Mouse (Mus musculus): ENCODE measurements around the gene Vrk3. TPM values are rescaled to one million over a fixed set of nuclear protein-coding genes. Genes with fewer than 3 reads are reported as not detected.

Vrk3 gene
- polyA plus RNA-seq, 1 experiment from 2014 or later, result 36.3 TPM

DNA sequence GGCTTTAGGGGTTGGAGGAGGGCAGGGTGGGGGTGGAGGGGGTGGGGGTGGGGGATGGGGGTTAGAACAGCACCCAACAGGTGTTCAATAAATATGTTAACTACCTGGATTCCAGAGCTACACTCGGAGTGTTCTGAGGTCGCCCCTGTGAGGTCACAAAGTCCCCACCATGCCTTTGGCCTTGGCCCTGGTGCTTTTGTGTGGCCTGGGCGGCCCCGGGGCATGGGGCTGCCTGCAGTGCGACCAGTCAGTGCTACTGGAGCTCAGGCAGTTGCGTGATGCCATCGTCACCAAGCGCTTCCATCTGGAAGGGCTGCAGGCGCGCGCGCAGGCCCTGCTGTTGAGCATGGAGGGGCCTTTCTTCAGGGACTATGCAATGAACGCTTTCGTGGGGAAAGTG, 39.6 kb upstream of the Vrk3 start, which contains the start of gene Izumo2:
Izumo2 (plus strand) TSS at position 169 of the 400 bp plus-strand sequence.
- no peak for TF ChIP-seq CTCF (IDR thresholded peaks at IDR 0.05; ENCODE audit: low read depth)
- ATAC-seq (ENCODE audit: insufficient read depth), result no peak
- H3K9me3 ChIP-seq (ENCODE audit: low read depth, low read length), result no peaks in the 10 kb centered on the region
- no peak within 1 kb of the TSS for H3K9ac ChIP-seq
- no peaks in the 10 kb centered on the region for H3K27me3 ChIP-seq (ENCODE audit: insufficient read depth, low read length)
- no peak within 1 kb of the TSS for H3K4me3 ChIP-seq (ENCODE audit: low read depth, low read length)
- 68% methylated on average over 14 of the region's 14 CpGs for WGBS
- no peak within 1 kb of the TSS for H3K4me2 ChIP-seq
- H3K36me3 ChIP-seq (ENCODE audit: insufficient read depth), result no peaks in the 10 kb centered on the region
- no peaks in the 10 kb centered on the region for H3K4me1 ChIP-seq (ENCODE audit: insufficient read depth)
- H3K27ac ChIP-seq (ENCODE audit: low read depth), result no peak within 1 kb of the TSS
- no peak for DNase-seq

DNA sequence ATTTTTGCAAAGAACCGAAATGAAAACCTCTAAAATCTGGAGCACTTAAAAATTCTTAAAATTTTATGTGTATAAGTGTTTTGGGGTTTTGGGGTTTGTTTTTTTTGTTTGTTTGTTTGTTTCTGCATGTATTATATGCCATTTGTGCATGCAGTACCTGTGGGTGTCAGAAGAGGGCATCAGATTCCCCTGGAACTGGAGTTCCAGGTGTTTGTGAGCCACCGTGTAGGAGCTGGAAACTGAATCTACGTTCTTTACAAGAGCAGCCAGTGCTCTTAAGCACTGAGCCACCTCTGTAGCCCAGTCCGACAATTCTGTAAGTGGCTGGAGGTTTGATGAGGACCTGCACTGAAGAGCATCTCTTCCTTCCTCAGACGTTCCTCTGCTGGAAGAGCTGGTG, 38.3 kb upstream of the Vrk3 start:
- TF ChIP-seq CTCF (IDR thresholded peaks at IDR 0.05; ENCODE audit: low read depth), result no peak
- 82% methylated on average over 5 of the region's 5 CpGs for WGBS

DNA sequence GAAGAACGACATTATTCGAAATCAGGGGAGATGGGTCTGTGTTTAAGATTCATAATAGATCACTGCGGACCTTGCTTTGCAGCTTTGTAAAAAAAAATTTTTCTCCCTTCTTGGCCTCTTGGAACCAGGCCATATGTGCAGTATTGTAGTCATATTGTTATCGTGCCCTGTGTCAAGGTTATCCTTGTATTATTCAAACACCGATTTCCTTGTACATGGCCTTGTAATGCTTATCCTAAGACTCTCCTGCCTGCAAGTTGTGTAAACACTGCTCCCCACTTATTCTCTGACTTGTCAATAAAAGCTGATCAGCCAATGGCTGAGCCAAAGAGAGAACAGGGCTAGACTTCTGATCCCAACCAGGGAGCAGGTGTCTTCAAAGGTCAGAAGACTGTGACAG, 26.2 kb upstream of the Vrk3 start:
- Histone ChIP-seq H3K27me3 (ENCODE audit: insufficient read depth, low read length) (no peaks in the 10 kb centered on the region), H3K27ac (ENCODE audit: low read depth) (no peak overlapping the region), H3K4me1 (ENCODE audit: insufficient read depth) (no peaks in the 10 kb centered on the region; the same call in 1 of the 2 replicates), H3K9me3 (ENCODE audit: low read depth, low read length) (no peaks in the 10 kb centered on the region), H3K9ac (no peak overlapping the region), H3K4me2 (no peak overlapping the region), H3K36me3 (ENCODE audit: insufficient read depth) (no peaks in the 10 kb centered on the region), H3K4me3 (ENCODE audit: low read depth, low read length) (no peak overlapping the region)
- DNase-seq (no peak), ATAC-seq (ENCODE audit: insufficient read depth) (no peak)
- no peak for TF ChIP-seq CTCF (IDR thresholded peaks at IDR 0.05; ENCODE audit: low read depth)
- 50% methylated on average over 5 of the region's 5 CpGs for WGBS

More for the DNA sequence above, 38.3 kb upstream of the Vrk3 start:
- DNase-seq (no peak), ATAC-seq (ENCODE audit: insufficient read depth) (no peak)
- Histone ChIP-seq H3K27ac (ENCODE audit: low read depth) (no peak overlapping the region), H3K4me1 (ENCODE audit: insufficient read depth) (no peaks in the 10 kb centered on the region), H3K27me3 (ENCODE audit: insufficient read depth, low read length) (no peaks in the 10 kb centered on the region), H3K4me2 (no peak overlapping the region), H3K9me3 (ENCODE audit: low read depth, low read length) (no peaks in the 10 kb centered on the region), H3K4me3 (ENCODE audit: low read depth, low read length) (no peak overlapping the region), H3K9ac (no peak overlapping the region), H3K36me3 (ENCODE audit: insufficient read depth) (no peaks in the 10 kb centered on the region)

DNA sequence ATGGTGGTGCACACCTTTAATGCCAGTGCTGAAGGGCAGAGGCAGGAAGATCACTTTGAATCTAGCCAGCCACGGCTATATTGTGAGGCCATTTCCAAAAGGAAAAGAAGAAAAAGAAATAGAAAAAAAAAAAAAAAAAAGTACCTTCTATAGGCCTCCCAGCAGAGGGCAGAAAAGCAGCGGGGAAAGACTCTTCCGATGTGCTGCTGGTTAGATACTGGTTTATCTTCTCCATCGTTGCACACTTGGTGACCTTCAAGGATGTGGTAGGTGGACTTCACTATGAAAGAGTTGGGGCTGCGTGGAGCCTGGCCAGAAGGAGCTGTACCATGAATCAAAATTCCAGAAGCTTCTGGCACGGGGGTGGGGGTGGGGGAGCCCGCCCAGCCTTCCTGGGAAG, 23.9 kb upstream of the Vrk3 start:
- WGBS, result 18% methylated on average over 7 of the region's 7 CpGs
- Histone ChIP-seq H3K9ac (no peak overlapping the region), H3K4me3 (ENCODE audit: low read depth, low read length) (no peak overlapping the region), H3K27ac (ENCODE audit: low read depth) (no peak overlapping the region), H3K4me2 (no peak overlapping the region), H3K9me3 (ENCODE audit: low read depth, low read length) (no peaks in the 10 kb centered on the region), H3K27me3 (ENCODE audit: insufficient read depth, low read length) (no peaks in the 10 kb centered on the region), H3K4me1 (ENCODE audit: insufficient read depth) (no peaks in the 10 kb centered on the region; the same call in 1 of the 2 replicates), H3K36me3 (ENCODE audit: insufficient read depth) (no peaks in the 10 kb centered on the region)
- peak; percentile 52 for TF ChIP-seq CTCF (IDR thresholded peaks at IDR 0.05; ENCODE audit: low read depth)
- ATAC-seq (ENCODE audit: insufficient read depth) (no peak), DNase-seq (peak; percentile 56)

DNA sequence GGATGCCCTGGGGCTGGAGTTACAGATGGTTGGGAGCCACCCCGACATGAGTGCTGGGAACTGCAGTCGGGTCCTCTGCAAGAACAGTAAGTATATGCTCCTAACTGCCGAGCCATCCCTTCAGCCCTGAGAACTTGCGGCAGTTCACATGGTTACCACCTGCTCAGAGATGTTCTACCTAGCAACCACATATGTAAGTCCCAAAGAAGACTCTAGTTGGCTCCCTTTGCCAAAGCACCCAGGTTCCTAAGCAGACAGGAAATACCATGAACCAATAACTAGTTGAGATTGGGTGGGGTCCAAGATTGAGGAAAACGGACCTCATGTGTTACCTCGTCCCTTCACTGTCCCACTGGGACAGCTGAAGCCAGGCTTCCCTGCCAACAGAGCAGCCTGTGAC, 21.9 kb upstream of the Vrk3 start:
- no peak overlapping the region for H3K27ac ChIP-seq (ENCODE audit: low read depth)
- no peak overlapping the region for H3K4me2 ChIP-seq
- no peak overlapping the region for H3K4me3 ChIP-seq (ENCODE audit: low read depth, low read length)
- ATAC-seq (ENCODE audit: insufficient read depth) (no peak), DNase-seq (no peak)
- no peaks in the 10 kb centered on the region for H3K27me3 ChIP-seq (ENCODE audit: insufficient read depth, low read length)
- no peaks in the 10 kb centered on the region for H3K9me3 ChIP-seq (ENCODE audit: low read depth, low read length)
- no peak overlapping the region for H3K9ac ChIP-seq
- H3K4me1 ChIP-seq (ENCODE audit: insufficient read depth), result no peaks in the 10 kb centered on the region; the same call in 1 of the 2 replicates
- no peak for TF ChIP-seq CTCF (IDR thresholded peaks at IDR 0.05; ENCODE audit: low read depth)
- H3K36me3 ChIP-seq (ENCODE audit: insufficient read depth), result no peaks in the 10 kb centered on the region
- WGBS, result 67% methylated on average over 6 of the region's 6 CpGs

DNA sequence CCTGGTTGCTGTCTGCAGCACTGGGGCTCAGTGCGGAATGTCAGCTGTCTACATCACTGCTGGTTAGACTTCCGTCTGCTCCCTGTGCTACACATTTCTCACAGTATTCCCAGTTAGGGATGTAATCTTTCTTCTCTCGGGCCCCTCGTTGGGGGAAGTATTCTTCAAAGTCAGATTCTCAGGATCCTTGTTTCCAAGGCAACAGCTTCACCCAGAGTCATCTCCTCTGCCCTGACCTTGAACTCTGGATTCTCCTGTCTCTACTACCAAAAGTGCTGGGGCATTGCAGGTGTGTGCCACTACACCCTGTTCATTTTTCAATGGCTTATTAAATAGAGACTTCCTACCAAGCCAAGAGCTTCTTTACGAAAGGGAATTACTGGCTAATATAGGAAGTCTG, 21.1 kb upstream of the Vrk3 start:
- Histone ChIP-seq H3K4me3 (ENCODE audit: low read depth, low read length) (no peak overlapping the region), H3K36me3 (ENCODE audit: insufficient read depth) (no peaks in the 10 kb centered on the region), H3K4me1 (ENCODE audit: insufficient read depth) (no peaks in the 10 kb centered on the region; the same call in 1 of the 2 replicates), H3K9ac (no peak overlapping the region), H3K9me3 (ENCODE audit: low read depth, low read length) (no peaks in the 10 kb centered on the region), H3K4me2 (no peak overlapping the region), H3K27ac (ENCODE audit: low read depth) (no peak overlapping the region), H3K27me3 (ENCODE audit: insufficient read depth, low read length) (no peaks in the 10 kb centered on the region)
- TF ChIP-seq CTCF (IDR thresholded peaks at IDR 0.05; ENCODE audit: low read depth), result no peak
- 49% methylated on average over 5 of the region's 5 CpGs for WGBS
- DNase-seq, result no peak
- no peak for ATAC-seq (ENCODE audit: insufficient read depth)

DNA sequence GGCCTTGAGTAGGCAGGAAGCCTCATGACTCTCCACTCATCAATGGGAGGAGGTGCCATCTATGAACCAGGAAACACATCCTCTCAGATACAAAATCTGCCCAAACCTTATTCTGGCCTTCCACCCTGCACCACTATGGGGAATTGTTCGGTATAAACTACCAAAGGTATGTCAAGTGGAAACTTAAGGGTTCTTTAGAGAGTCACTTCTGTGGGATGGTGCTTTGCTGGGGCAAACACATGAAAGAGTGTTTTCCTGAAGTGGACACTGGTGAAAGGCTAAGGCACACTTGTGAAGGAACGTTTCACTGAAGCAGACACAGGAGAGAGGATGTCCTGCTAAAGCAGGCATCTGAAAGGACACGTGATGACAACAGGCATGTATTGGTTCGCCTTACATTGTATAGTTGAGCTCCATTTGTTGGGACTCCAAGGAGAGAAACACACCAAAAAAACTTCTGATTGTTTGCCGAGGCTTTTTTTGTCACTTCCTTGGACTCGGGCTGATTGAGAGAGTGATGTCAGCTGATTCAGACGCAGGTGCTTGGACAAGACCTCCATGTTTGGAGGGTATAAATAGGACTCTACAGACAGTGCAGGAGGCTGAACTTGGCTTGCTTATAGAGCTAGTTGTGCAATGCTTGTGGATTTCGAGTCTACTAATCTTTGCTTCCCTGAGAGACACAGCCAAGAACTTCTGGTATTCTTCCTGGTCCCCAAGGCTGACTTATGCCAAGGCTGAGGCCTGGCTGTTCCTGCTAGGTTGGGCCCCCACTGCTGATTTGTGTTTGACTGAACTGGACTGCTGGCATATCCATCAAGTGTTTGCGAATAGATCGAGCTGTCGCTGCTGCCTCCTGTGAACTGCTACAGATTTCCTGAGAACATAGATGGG, 19.9 kb upstream of the Vrk3 start:
- H3K4me2 ChIP-seq, result no peak overlapping the region
- H3K9me3 ChIP-seq (ENCODE audit: low read depth, low read length), result no peaks in the 10 kb centered on the region
- no peak for TF ChIP-seq CTCF (IDR thresholded peaks at IDR 0.05; ENCODE audit: low read depth)
- no peak overlapping the region for H3K4me3 ChIP-seq (ENCODE audit: low read depth, low read length)
- 70% methylated on average over 11 of the region's 11 CpGs for whole genome bisulfite sequencing
- no peak overlapping the region for H3K9ac ChIP-seq
- no peaks in the 10 kb centered on the region for H3K36me3 ChIP-seq (ENCODE audit: insufficient read depth)
- H3K4me1 ChIP-seq (ENCODE audit: insufficient read depth), result no peaks in the 10 kb centered on the region
- H3K27me3 ChIP-seq (ENCODE audit: insufficient read depth, low read length), result no peaks in the 10 kb centered on the region
- DNase-seq, result peak; percentile 17
- no peak for ATAC-seq (ENCODE audit: insufficient read depth)
- H3K27ac ChIP-seq (ENCODE audit: low read depth), result no peak overlapping the region
